Mouse (Mus musculus) CH12.LX (cell line): ENCODE data around the gene Adap1. TPM values are rescaled to one million over a fixed set of nuclear protein-coding genes. Genes with fewer than 3 reads are reported as not detected.

Experiments
- DNase-seq: peaks from one replicate; pipeline ENCODE4 v3.0.0-alpha.2; 2013; ENCODE audit errors: extremely low read depth
- H3K27ac ChIP-seq: 2 replicates; pipeline ENCODE4 v1.5.1; 2012; ENCODE audit warnings: low read depth, mild to moderate bottlenecking, control low read depth, moderate library complexity; ENCODE audit not compliant: insufficient read depth
- H3K27me3 ChIP-seq: replicated peaks from 2 replicates; pipeline ENCODE3; 2012; ENCODE audit warnings: inconsistent platforms
- H3K36me3 ChIP-seq, 2 experiments: replicated peaks in 1 of 2; 2 replicates each; pipeline versions ENCODE3 to v1.6.1; 2012; ENCODE audit warnings: inconsistent platforms in 1 of 2, low read length in 1 of 2, mild to moderate bottlenecking in 1 of 2, mixed read lengths in 1 of 2, moderate library complexity in 1 of 2; ENCODE audit not compliant: control insufficient read depth in 1 of 2, insufficient read depth in 1 of 2
- H3K4me1 ChIP-seq, 2 experiments: 2 replicates each; pipeline ENCODE4 v1.6.1; 2012; ENCODE audit warnings: inconsistent platforms in 1 of 2, moderate library complexity in 1 of 2; ENCODE audit not compliant: insufficient read depth in 2 of 2, control insufficient read depth in 1 of 2
- H3K4me2 ChIP-seq: 2 replicates; pipeline ENCODE4 v1.6.1; 2012; ENCODE audit warnings: low read depth, mild to moderate bottlenecking, control low read depth; ENCODE audit not compliant: poor library complexity, insufficient read depth, severe bottlenecking
- H3K4me3 ChIP-seq, 3 experiments: fragments of 150-350 bp in 1 of 3; sonication (generic) in 1 of 3; replicated peaks in 1 of 3; 2 replicates each; pipeline versions ENCODE3 to v1.5.1; 2011 to 2012; ENCODE audit warnings: low read depth in 2 of 3, low read length in 2 of 3, mild to moderate bottlenecking in 2 of 3, moderate library complexity in 2 of 3, control low read depth in 1 of 3, improper control_type of control experiment in 1 of 3, inconsistent platforms in 1 of 3, mixed read lengths in 1 of 3; ENCODE audit not compliant: poor library complexity in 1 of 3
- H3K79me2 ChIP-seq: replicated peaks from 2 replicates; pipeline ENCODE4 v1.6.1; 2012; ENCODE audit warnings: mild to moderate bottlenecking, moderate library complexity; ENCODE audit not compliant: control insufficient read depth, poor library complexity, insufficient read depth, severe bottlenecking; ENCODE audit errors: extremely low read depth
- H3K9ac ChIP-seq: 2 replicates; pipeline ENCODE4 v1.6.1; 2012; ENCODE audit warnings: low read depth, mild to moderate bottlenecking, control low read depth, moderate library complexity; ENCODE audit not compliant: insufficient read depth
- H3K9me3 ChIP-seq: replicated peaks from 2 replicates; pipeline ENCODE3; 2012; ENCODE audit warnings: low read length, inconsistent platforms, mixed read lengths
- CTCF ChIP-seq, 2 experiments: IDR thresholded peaks in 1 of 2; conservative IDR thresholded peaks in 1 of 2; 2 replicates each; pipeline ENCODE4 v1.5.1; 2011 to 2012; ENCODE audit warnings: low read depth in 2 of 2, low read length in 2 of 2, improper control_type of control experiment in 1 of 2, inconsistent platforms in 1 of 2, mild to moderate bottlenecking in 1 of 2, moderate library complexity in 1 of 2
- E2F4 ChIP-seq: IDR thresholded peaks from 2 replicates; pipeline ENCODE4 v1.6.1; 2011; ENCODE audit warnings: low read depth, low read length, improper control_type of control experiment; ENCODE audit not compliant: insufficient replicate concordance
- EP300 ChIP-seq: IDR thresholded peaks from 2 replicates; pipeline ENCODE4 v1.6.1; 2011; ENCODE audit warnings: low read length, improper control_type of control experiment
- GABPA ChIP-seq: IDR thresholded peaks from 2 replicates; pipeline ENCODE4 v1.6.1; 2012; ENCODE audit warnings: low read depth, low read length, improper control_type of control experiment, inconsistent platforms; ENCODE audit not compliant: insufficient replicate concordance
- KAT2A ChIP-seq: IDR thresholded peaks from 2 replicates; pipeline ENCODE4 v1.6.1; 2012; ENCODE audit warnings: low read length, improper control_type of control experiment, inconsistent platforms; ENCODE audit not compliant: insufficient replicate concordance
- MAZ ChIP-seq: IDR thresholded peaks from 2 replicates; pipeline ENCODE4 v1.6.1; 2012; ENCODE audit warnings: low read depth, mild to moderate bottlenecking, inconsistent platforms, low read length, improper control_type of control experiment, moderate library complexity
- NELFE ChIP-seq: IDR thresholded peaks from 2 replicates; pipeline ENCODE4 v1.6.1; 2011; ENCODE audit warnings: low read depth, low read length, improper control_type of control experiment
- POLR2A ChIP-seq: IDR thresholded peaks from 2 replicates; pipeline ENCODE4 v1.6.1; 2011; ENCODE audit warnings: low read depth, mild to moderate bottlenecking, improper control_type of control experiment, low read length
- RAD21 ChIP-seq: IDR thresholded peaks from 2 replicates; pipeline ENCODE4 v1.6.1; 2011; ENCODE audit warnings: low read depth, mild to moderate bottlenecking, low read length, improper control_type of control experiment, moderate library complexity
- RCOR1 ChIP-seq: conservative IDR thresholded peaks from 2 replicates; pipeline ENCODE4 v1.6.1; 2012; ENCODE audit warnings: low read depth, mild to moderate bottlenecking, inconsistent platforms, low read length, improper control_type of control experiment
- SMC3 ChIP-seq: IDR thresholded peaks from 2 replicates; pipeline ENCODE4 v1.6.1; 2011; ENCODE audit warnings: low read depth, low read length, improper control_type of control experiment
- UBTF ChIP-seq: IDR thresholded peaks from 2 replicates; pipeline ENCODE4 v1.6.1; 2012; ENCODE audit warnings: low read depth, mild to moderate bottlenecking, inconsistent platforms, low read length, improper control_type of control experiment, moderate library complexity
- USF2 ChIP-seq: conservative IDR thresholded peaks from 2 replicates; pipeline ENCODE4 v1.6.1; 2011; ENCODE audit warnings: low read depth, low read length, improper control_type of control experiment
- ZC3H11A ChIP-seq: IDR thresholded peaks from 2 replicates; pipeline ENCODE4 v1.6.1; 2012; ENCODE audit warnings: low read depth, mild to moderate bottlenecking, inconsistent platforms, low read length, improper control_type of control experiment
- ZKSCAN1 ChIP-seq: IDR thresholded peaks from 2 replicates; pipeline ENCODE4 v1.6.1; 2012; ENCODE audit warnings: low read depth, inconsistent platforms, low read length, improper control_type of control experiment, borderline replicate concordance
- ZNF384 ChIP-seq: IDR thresholded peaks from 2 replicates; pipeline ENCODE4 v1.6.1; 2012; ENCODE audit warnings: low read depth, low read length, improper control_type of control experiment, inconsistent platforms
- dilution Hi-C: fragments of 300-500 bp; cut with MboI; formaldehyde crosslinking; loops from 2 replicates; pipeline ENCODE4 v1.14.3; 2020; ENCODE audit warnings: low sequenced_read_pairs; ENCODE audit not compliant: extremely low pct_unique_long_range_greater_than_20kb, extremely low pct_ligation_motif_present
- in situ Hi-C: fragments of 300-500 bp; cut with MboI; formaldehyde crosslinking; loops from 3 replicates; pipeline ENCODE4 v1.14.3; 2019; ENCODE audit warnings: low sequenced_read_pairs, low pct_ligation_motif_present, low pct_unique_long_range_greater_than_20kb, mixed read lengths
- polyA plus RNA-seq: library from polyadenylated mRNA; unstranded; fragments of >175 nt; gene quantifications from 2 replicates; pipeline ENCODE4 v1.2.1, GENCODE M21; 2012; ENCODE audit warnings: low read depth; ENCODE audit not compliant: insufficient read length
- total RNA-seq, 2 experiments: library from RNA; depleted of rRNA; stranded (reverse); fragments of 300-350 nt in 1 of 2; fragments of >200 nt in 1 of 2; gene quantifications; 2 replicates each; pipeline ENCODE4 v1.2.3; 2012 to 2014

Adap1 gene
- total and polyA plus RNA-seq, 3 experiments: 53.9 to 73.2 (median 70.7) TPM

DNA sequence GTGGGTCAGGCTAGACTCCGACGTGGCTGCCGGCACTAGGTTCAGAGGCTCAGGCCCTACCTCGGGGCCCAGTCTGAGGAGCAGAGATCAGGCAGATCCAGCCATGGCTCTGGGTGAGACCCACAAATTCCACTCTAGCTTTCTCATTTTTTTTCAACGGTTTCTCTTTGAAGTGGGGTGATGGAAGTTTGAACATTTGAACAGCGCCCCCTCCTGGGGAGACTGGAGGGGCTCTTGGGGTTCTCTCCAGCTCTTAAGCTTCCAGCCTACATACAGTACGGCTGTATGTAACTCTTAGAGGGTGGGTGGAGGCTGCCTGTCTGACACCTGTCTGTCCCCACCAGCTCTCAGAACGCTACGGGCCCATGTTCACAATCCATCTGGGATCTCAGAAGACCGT lies 28.1 kb upstream of the Adap1 start:
- H3K27me3 ChIP-seq: no peaks in the 10 kb centered on the region
- DNase-seq: peak; percentile 66
- no peak overlapping the region for H3K9ac ChIP-seq
- no peak overlapping the region for H3K27ac ChIP-seq
- TF ChIP-seq USF2 (no peak), CTCF (conservative IDR thresholded peaks at IDR 0.05 in 1 of 2, IDR thresholded peaks at IDR 0.05 in 1 of 2; ENCODE audit: low read depth in 2 of 2, low read length in 2 of 2) (peak in 1 of 2 experiments; percentile 77; a peak in 2 of 4 replicates), POLR2A (no peak), NELFE (0 out of 2 replicates have a peak, but pooled peaks have one; percentile 22), SMC3 (peak; percentile 75), ZC3H11A (no peak), ZKSCAN1 (no peak), RAD21 (peak; percentile 51), UBTF (no peak), E2F4 (no peak), ZNF384 (peak; percentile 66), EP300 (no peak), KAT2A (no peak)
- H3K4me2 ChIP-seq: no peak overlapping the region
- dilution Hi-C loops: no loop called here
- no peak overlapping the region for H3K4me3 ChIP-seq
- no peaks in the 10 kb centered on the region for H3K79me2 ChIP-seq
- in situ Hi-C loops: loop anchor here (25.0 kb wide), 1 partner anchor 109 kb away; the partner anchor contains the start of gene 3110082I17Rik
- H3K36me3 ChIP-seq: peaks cover 0 to 16% of the 10 kb centered on the region in 2 experiments
- H3K4me1 ChIP-seq: peaks cover 15 to 26% of the 10 kb centered on the region in 2 experiments; a peak in 3 of 4 replicates
- H3K9me3 ChIP-seq: no peaks in the 10 kb centered on the region

DNA sequence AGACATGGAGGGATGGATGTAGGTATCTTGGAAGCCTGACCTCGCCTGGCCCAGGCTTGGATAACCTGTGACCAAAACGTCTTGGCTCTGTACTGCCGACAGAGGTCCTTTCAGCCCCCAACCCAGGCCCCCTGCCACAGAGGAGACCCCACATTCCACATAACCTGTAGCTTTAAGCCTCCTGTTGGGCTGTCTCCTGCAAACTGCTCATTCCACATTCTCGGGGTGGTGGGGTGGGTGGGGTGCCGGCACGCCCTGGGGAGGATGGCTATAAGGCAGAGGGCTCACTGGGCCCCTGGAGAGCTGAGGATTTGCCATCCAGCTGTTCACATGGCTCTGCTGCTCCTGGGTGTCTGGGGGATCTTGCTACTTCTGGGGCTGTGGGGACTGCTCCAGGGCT lies 26.9 kb upstream of the Adap1 start, which contains the start of gene Cyp2w1:
Gene Cyp2w1, plus strand, starts transcription at position 301 of the 400 bp plus-strand sequence.
- DNase-seq: no peak
- Histone ChIP-seq H3K9ac (no peak within 1 kb of the TSS), H3K27ac (no peak within 1 kb of the TSS), H3K9me3 (no peaks in the 10 kb centered on the region), H3K4me1 (peaks cover 18 to 26% of the 10 kb centered on the region in 2 experiments), H3K4me2 (peak within 1 kb of the TSS; percentile 27; the same call in 1 of the 2 replicates)
- in situ Hi-C loops: loop anchor here (25.0 kb wide), 1 partner anchor 110 kb away; the partner anchor contains the start of gene 3110082I17Rik
- TF ChIP-seq GABPA (no peak), SMC3 (no peak), RCOR1 (no peak), E2F4 (no peak), MAZ (no peak)
- TF ChIP-seq, all 38 proteins: peak for 0
- peaks cover 0 to 5% of the 10 kb centered on the region in 2 experiments for H3K36me3 ChIP-seq
- no peaks in the 10 kb centered on the region for H3K27me3 ChIP-seq
- H3K4me3 ChIP-seq: no peak within 1 kb of the TSS
- H3K79me2 ChIP-seq: no peaks in the 10 kb centered on the region
- dilution Hi-C loops: no loop called here
